Mouse (Mus musculus): ENCODE data around the gene Mcrip1. TPM values are rescaled to one million over a fixed set of nuclear protein-coding genes. Genes with fewer than 3 reads are reported as not detected.

Gene Mcrip1
- total and polyA plus RNA-seq, 2 experiments from 2014 or later: 103 to 261 TPM

GRCm38 (mm10) chr11:120531646-120532045, 17.9 kb downstream of the Mcrip1 start:
- ATAC-seq: no peak
- WGBS: 26% methylated on average over 9 of the region's 9 CpGs
- Histone ChIP-seq H3K9me3 (ENCODE audit: low read length) (no peaks in the 10 kb centered on the region), H3K4me3 (ENCODE audit: low read depth, low read length) (no peak overlapping the region), H3K27ac (ENCODE audit: low read depth, low read length) (no peak overlapping the region), H3K9ac (no peak overlapping the region), H3K27me3 (ENCODE audit: insufficient read depth, low read length) (peaks cover 41% of the 10 kb centered on the region), H3K4me2 (ENCODE audit: low read depth) (no peak overlapping the region), H3K4me1 (ENCODE audit: insufficient read depth) (no peaks in the 10 kb centered on the region), H3K36me3 (ENCODE audit: insufficient read depth) (no peaks in the 10 kb centered on the region)
- DNase-seq: no peak
- TF ChIP-seq CTCF (IDR thresholded peaks at IDR 0.05; ENCODE audit: low read depth): no peak

- 7% methylated on average over 51 of the region's 62 CpGs for WGBS
- no peak for TF ChIP-seq CTCF (IDR thresholded peaks at IDR 0.05; ENCODE audit: low read depth)
- DNase-seq (no peak), ATAC-seq (no peak)
- peak within 1 kb of the TSS; percentile 35 for H3K9ac ChIP-seq
- no peaks in the 10 kb centered on the region for H3K4me1 ChIP-seq (ENCODE audit: insufficient read depth)
- peaks cover 41% of the 10 kb centered on the region for H3K27me3 ChIP-seq (ENCODE audit: insufficient read depth, low read length)
- H3K36me3 ChIP-seq (ENCODE audit: insufficient read depth): no peaks in the 10 kb centered on the region
- H3K4me3 ChIP-seq (ENCODE audit: low read depth, low read length): peak within 1 kb of the TSS; percentile 28
- H3K9me3 ChIP-seq (ENCODE audit: low read length): no peaks in the 10 kb centered on the region
- peak within 1 kb of the TSS; percentile 53 for H3K4me2 ChIP-seq (ENCODE audit: low read depth)
- H3K27ac ChIP-seq (ENCODE audit: low read depth, low read length): no peak within 1 kb of the TSS
Measured at GRCm38 (mm10) chr11:120530085-120530964, 19.2 kb downstream of the Mcrip1 start, which contains the start of gene Gcgr. Gcgr (plus strand) TSS chr11:120530699.

- no peaks in the 10 kb centered on the region for H3K4me1 ChIP-seq (ENCODE audit: insufficient read depth)
- H3K4me2 ChIP-seq (ENCODE audit: low read depth): no peak overlapping the region
- no peaks in the 10 kb centered on the region for H3K9me3 ChIP-seq (ENCODE audit: low read length)
- ATAC-seq (no peak), DNase-seq (no peak)
- no peak overlapping the region for H3K27ac ChIP-seq (ENCODE audit: low read depth, low read length)
- no peak overlapping the region for H3K9ac ChIP-seq
- H3K36me3 ChIP-seq (ENCODE audit: insufficient read depth): no peaks in the 10 kb centered on the region
- H3K4me3 ChIP-seq (ENCODE audit: low read depth, low read length): no peak overlapping the region
- H3K27me3 ChIP-seq (ENCODE audit: insufficient read depth, low read length): peaks cover 41% of the 10 kb centered on the region
- 56% methylated on average over 4 of the region's 4 CpGs for WGBS
- no peak for TF ChIP-seq CTCF (IDR thresholded peaks at IDR 0.05; ENCODE audit: low read depth)
Measured at GRCm38 (mm10) chr11:120528903-120529302, 20.6 kb downstream of the Mcrip1 start.

- H3K4me3 ChIP-seq (ENCODE audit: low read depth, low read length): no peak overlapping the region
- H3K27me3 ChIP-seq (ENCODE audit: insufficient read depth, low read length): peaks cover 39% of the 10 kb centered on the region
- H3K9ac ChIP-seq: no peak overlapping the region
- DNase-seq (no peak), ATAC-seq (no peak)
- no peaks in the 10 kb centered on the region for H3K36me3 ChIP-seq (ENCODE audit: insufficient read depth)
- no peaks in the 10 kb centered on the region for H3K9me3 ChIP-seq (ENCODE audit: low read length)
- H3K27ac ChIP-seq (ENCODE audit: low read depth, low read length): no peak overlapping the region
- TF ChIP-seq CTCF (IDR thresholded peaks at IDR 0.05; ENCODE audit: low read depth): no peak
- no peak overlapping the region for H3K4me2 ChIP-seq (ENCODE audit: low read depth)
- no peaks in the 10 kb centered on the region for H3K4me1 ChIP-seq (ENCODE audit: insufficient read depth)
- 84% methylated on average over 9 of the region's 9 CpGs for WGBS
Measured at GRCm38 (mm10) chr11:120527690-120528354, 21.7 kb downstream of the Mcrip1 start.

- no peak overlapping the region for H3K9ac ChIP-seq
- H3K27me3 ChIP-seq (ENCODE audit: insufficient read depth, low read length): peaks cover 21% of the 10 kb centered on the region
- H3K9me3 ChIP-seq (ENCODE audit: low read length): no peaks in the 10 kb centered on the region
- WGBS: 85% methylated on average over 2 of the region's 2 CpGs
- no peak overlapping the region for H3K4me3 ChIP-seq (ENCODE audit: low read depth, low read length)
- H3K4me1 ChIP-seq (ENCODE audit: insufficient read depth): no peaks in the 10 kb centered on the region
- TF ChIP-seq CTCF (IDR thresholded peaks at IDR 0.05; ENCODE audit: low read depth): no peak
- ATAC-seq (no peak), DNase-seq (no peak)
- H3K27ac ChIP-seq (ENCODE audit: low read depth, low read length): no peak overlapping the region
- no peak overlapping the region for H3K4me2 ChIP-seq (ENCODE audit: low read depth)
- no peaks in the 10 kb centered on the region for H3K36me3 ChIP-seq (ENCODE audit: insufficient read depth)
Measured at GRCm38 (mm10) chr11:120525959-120526358, 23.6 kb downstream of the Mcrip1 start.

- Histone ChIP-seq H3K27me3 (ENCODE audit: insufficient read depth, low read length) (no peaks in the 10 kb centered on the region), H3K27ac (ENCODE audit: low read depth, low read length) (no peak overlapping the region), H3K9me3 (ENCODE audit: low read length) (no peaks in the 10 kb centered on the region), H3K9ac (no peak overlapping the region), H3K4me2 (ENCODE audit: low read depth) (no peak overlapping the region), H3K4me3 (ENCODE audit: low read depth, low read length) (no peak overlapping the region), H3K36me3 (ENCODE audit: insufficient read depth) (no peaks in the 10 kb centered on the region), H3K4me1 (ENCODE audit: insufficient read depth) (no peaks in the 10 kb centered on the region)
- 87% methylated on average over 8 of the region's 8 CpGs for WGBS
- no peak for DNase-seq
- TF ChIP-seq CTCF (IDR thresholded peaks at IDR 0.05; ENCODE audit: low read depth): no peak
- ATAC-seq: no peak
Measured at GRCm38 (mm10) chr11:120522581-120522980, 26.9 kb downstream of the Mcrip1 start.

Measured in forebrain, postnatal 0 days (tissue).